Mouse (Mus musculus) CD4-positive, CD25-positive, alpha-beta regulatory T cell, adult 2 months (primary cell): ENCODE measurements around the gene Zkscan2.

ENCODE experiments used
- DNase-seq: peaks from one replicate; pipeline ENCODE4 v3.0.0-alpha.2; 2012; ENCODE audit warnings: low read depth, low spot score

The Zkscan2 gene

GRCm38 (mm10) chr7:123500239-123501219 lies at the start of gene Zkscan2:
Zkscan2 (minus strand) TSS chr7:123500449.
- DNase-seq = no peak

GRCm38 (mm10) chr7:123529190-123529589 lies 28.9 kb upstream of the Zkscan2 start:
- DNase-seq = no peak

GRCm38 (mm10) chr7:123525761-123526160 lies 25.5 kb upstream of the Zkscan2 start:
- DNase-seq = no peak

GRCm38 (mm10) chr7:123524218-123524861 lies 24.1 kb upstream of the Zkscan2 start:
- peak; percentile 48 for DNase-seq

GRCm38 (mm10) chr7:123507946-123508345 lies 7.7 kb upstream of the Zkscan2 start:
- no peak for DNase-seq

GRCm38 (mm10) chr7:123503358-123503757 lies 3.1 kb upstream of the Zkscan2 start:
- peak; percentile 7 for DNase-seq

GRCm38 (mm10) chr7:123499481-123500238 lies 589 bp downstream of the Zkscan2 start:
- DNase-seq = no peak

- no peak for DNase-seq
Observed at GRCm38 (mm10) chr7:123487703-123488102, 12.5 kb downstream of the Zkscan2 start.

GRCm38 (mm10) chr7:123467961-123468360 lies 32.3 kb downstream of the Zkscan2 start:
- DNase-seq = no peak

GRCm38 (mm10) chr7:123465692-123466387 lies 34.4 kb downstream of the Zkscan2 start:
- peak; percentile 79 for DNase-seq

- DNase-seq = no peak
Observed at GRCm38 (mm10) chr7:123463569-123463968, 36.7 kb downstream of the Zkscan2 start.

GRCm38 (mm10) chr7:123462070-123462501 lies 38.2 kb downstream of the Zkscan2 start, which contains the start of gene Aqp8:
Aqp8 (plus strand) TSS chr7:123462291.
- DNase-seq = no peak

GRCm38 (mm10) chr7:123461316-123461715 lies 38.9 kb downstream of the Zkscan2 start:
- no peak for DNase-seq

GRCm38 (mm10) chr7:123459247-123459646 lies 41.0 kb downstream of the Zkscan2 start:
- DNase-seq = no peak

GRCm38 (mm10) chr7:123458309-123458708 lies 41.9 kb downstream of the Zkscan2 start:
- no peak for DNase-seq

- no peak for DNase-seq
Observed at GRCm38 (mm10) chr7:123455088-123455487, 45.2 kb downstream of the Zkscan2 start.

- DNase-seq = no peak
Observed at GRCm38 (mm10) chr7:123453066-123453465, 47.2 kb downstream of the Zkscan2 start.

GRCm38 (mm10) chr7:123452551-123452950 lies 47.7 kb downstream of the Zkscan2 start:
- DNase-seq = no peak

- DNase-seq = no peak
Observed at GRCm38 (mm10) chr7:123450515-123450914, 49.7 kb downstream of the Zkscan2 start.

- no peak for DNase-seq
Observed at GRCm38 (mm10) chr7:123449676-123450075, 50.6 kb downstream of the Zkscan2 start.

- no peak for DNase-seq
Observed at GRCm38 (mm10) chr7:123448794-123449193, 51.5 kb downstream of the Zkscan2 start.
